Mouse (Mus musculus) heart, postnatal 36 days (tissue): ENCODE data around the gene Hbb-bh2. TPM values are rescaled to one million over a fixed set of nuclear protein-coding genes. Genes with fewer than 3 reads are reported as not detected.
"Not testable (repeated sequence)": the region's sequence is repeated elsewhere in the genome, so short reads cannot be mapped to it uniquely, and the experiment has no call there.

ENCODE experiments used
- DNase-seq, 2 experiments: peaks; one replicate each; pipeline ENCODE4 v3.0.0; 2021 to 2022
- intact Hi-C: fragments of 180-260 bp; cut with DNase I; formaldehyde crosslinking; loops from one replicate; pipeline ENCODE4 v1.15.1; 2025
- total RNA-seq, 2 experiments: library from RNA; stranded (reverse); gene quantifications; 2 replicates each; pipeline ENCODE4 v1.2.3; 2021

The Hbb-bh2 gene
- total RNA-seq, 2 experiments from 2014 or later: not detected

DNA sequence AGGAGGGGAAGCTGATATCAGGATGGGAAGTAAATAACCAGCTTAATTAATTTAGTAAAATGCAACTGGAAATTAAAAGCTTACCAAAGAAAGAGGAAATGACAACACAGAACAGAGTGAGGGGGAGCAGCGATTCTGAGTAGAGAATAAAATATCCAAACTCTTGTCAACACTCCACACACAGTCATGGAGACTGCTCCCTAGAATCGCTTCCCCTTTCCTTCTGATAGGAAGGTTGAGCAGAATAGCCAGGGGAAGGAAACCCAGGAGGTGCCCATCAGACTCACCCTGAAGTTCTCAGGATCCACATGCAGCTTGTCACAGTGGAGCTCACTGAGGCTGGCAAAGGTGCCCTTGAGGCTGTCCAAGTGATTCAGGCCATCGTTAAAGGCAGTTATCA, 27.2 kb downstream of the Hbb-bh2 start:
- DNase-seq, intact Hi-C loops: not testable (repeated sequence)

- intact Hi-C loops: no loop called here
- DNase-seq: no peak
These were observed 28.1 kb downstream of the Hbb-bh2 start for GRCm38 (mm10) chr7:103812174-103812573.

DNA sequence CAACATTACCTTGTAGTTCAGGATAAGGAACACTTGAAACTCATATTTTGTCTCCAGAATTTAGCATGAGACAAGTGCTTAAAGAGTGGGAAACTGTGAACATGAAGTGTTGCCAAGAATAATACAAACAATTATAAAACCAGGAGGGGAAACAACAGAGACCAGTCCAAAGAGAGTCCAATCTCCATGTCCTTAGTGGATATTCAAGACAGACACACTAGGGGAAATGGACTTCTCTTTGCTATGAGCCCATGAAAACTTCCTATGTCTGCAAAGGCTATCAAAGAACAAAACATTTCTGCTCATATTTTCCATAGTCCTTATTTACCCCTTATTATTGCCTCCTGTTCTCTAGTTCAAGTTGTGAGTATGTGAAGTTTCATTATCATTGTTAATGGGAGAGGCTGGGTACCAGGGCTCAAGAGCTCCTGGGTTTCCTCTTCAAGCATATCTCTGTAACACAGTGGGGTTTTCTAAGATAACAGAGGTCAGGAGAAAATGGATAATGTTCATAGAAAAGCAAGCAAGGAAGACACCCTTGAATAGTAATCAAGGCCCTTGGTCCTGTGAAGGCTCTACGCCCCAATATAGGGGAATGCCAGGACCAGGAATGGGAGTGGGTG, 29.0 kb downstream of the Hbb-bh2 start:
- intact Hi-C loops: no loop called here
- no peak for DNase-seq

DNA sequence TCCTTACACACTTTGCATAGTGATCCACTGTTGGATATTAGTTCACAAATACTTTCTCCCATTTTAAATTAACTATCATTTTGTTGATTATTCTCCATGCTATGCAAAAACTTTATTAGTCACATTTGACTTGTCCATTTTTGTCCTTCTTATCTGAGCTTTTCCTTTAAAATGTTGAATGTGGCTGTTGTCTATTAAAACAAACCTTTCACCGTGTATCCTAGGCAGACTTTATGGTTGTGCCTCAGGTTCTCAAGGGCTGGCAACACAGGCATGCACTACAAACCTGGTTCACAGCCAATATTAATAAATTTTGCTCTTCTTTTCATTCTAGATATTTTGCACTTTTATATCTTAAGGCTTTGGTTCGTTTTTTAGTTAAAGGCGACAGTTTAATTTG, 29.6 kb downstream of the Hbb-bh2 start:
- no peak for DNase-seq
- intact Hi-C loops: no loop called here

- DNase-seq: no peak
- intact Hi-C loops: no loop called here
These were observed 30.0 kb downstream of the Hbb-bh2 start for GRCm38 (mm10) chr7:103810296-103810695.

DNA sequence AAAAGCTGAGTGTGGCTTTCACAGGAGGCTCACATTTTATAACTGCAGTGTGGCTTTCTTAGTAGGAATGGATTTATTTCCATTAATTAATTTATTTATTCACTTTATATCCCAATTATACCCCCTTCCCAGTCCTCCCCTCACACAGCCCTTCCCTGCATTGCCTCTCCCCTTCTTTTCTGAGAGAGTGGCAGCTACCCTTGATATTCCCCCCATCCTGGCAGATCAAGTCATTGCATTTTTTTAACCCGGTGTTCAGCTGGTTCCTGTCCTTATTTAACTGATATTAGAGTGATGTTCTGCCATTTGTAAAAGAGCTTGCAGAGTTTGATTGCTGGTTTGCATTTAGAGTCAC, 30.5 kb downstream of the Hbb-bh2 start:
- intact Hi-C loops: loop anchor here (5.0 kb wide), 1 partner anchor 1297 kb away; no protein-coding TSS in a partner anchor
- no peak for DNase-seq

DNA sequence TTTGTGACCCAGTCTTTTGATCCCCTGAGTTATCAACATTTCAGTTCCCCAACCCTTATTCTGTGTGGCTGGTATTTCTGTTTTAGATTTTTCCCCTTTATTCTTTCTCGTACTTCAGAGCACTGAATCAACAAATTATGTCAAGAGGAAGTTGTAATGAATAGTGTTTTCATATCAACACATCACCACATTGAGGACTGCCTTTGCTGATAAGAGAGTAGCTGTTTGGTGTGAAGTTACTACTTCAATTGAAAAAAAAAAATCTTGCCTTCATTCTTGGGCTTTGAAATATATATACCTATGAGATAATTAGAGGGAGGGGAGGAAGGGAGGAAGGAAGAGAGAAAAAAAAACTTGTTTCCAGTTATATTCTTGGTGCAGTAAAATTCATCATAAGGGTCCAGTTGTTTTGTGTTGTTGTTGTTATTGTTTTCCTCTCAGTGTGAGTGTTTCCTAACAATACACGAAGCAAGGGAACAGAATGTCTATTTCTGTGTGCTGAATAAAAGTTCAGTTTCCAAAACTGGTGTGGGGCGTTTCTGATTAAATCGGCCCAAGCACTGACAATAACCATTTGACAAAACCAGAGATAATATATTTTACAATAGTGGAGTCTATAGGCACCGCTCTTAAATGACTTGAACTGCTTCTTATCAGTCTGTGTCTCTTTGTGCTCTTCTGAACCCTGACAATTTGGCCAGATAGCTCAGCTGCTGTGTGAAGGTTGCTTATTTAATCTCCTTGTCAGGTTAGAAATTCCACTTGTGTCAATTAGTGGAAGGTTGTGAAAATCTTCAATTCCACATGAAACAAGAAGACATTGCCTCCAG, 31.1 kb downstream of the Hbb-bh2 start:
- DNase-seq: no peak
- intact Hi-C loops: loop anchor here (5.0 kb wide), 1 partner anchor 1297 kb away; no protein-coding TSS in a partner anchor

- intact Hi-C loops: loop anchor here (5.0 kb wide), 1 partner anchor 1296 kb away; no protein-coding TSS in a partner anchor
- DNase-seq: not testable (repeated sequence)
These were observed 32.2 kb downstream of the Hbb-bh2 start for GRCm38 (mm10) chr7:103808120-103808519.

DNA sequence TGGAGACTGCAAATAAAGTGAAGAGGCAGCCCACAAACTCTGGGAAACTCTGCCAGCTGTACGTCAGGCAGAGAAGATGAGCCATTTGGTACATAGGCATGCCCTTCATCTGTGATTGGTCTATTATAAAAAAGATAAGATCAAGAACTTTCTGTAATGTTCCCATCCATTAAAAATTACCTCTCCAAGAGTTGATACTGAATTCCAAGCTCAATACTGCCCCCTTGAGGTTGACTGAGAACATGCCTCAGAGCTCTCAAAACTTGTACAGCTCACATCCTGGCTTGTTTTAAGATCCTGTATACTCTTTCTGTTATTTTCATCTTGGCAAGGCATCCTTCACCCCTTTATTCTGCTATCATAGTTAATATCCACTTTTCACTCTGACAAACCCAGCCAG, 33.5 kb downstream of the Hbb-bh2 start:
- DNase-seq: peak in 1 of 2 experiments; percentile 3

GRCm38 (mm10) chr7:103792669-103793388, 47.5 kb downstream of the Hbb-bh2 start:
- DNase-seq: no peak
- intact Hi-C loops: loop anchor here (5.0 kb wide), 2 partner anchors 79 to 149 kb away; partner anchors contain the start of gene Olfr633

More for the DNA sequence above, 33.5 kb downstream of the Hbb-bh2 start:
- intact Hi-C loops: loop anchor here (5.0 kb wide), 1 partner anchor 1295 kb away; no protein-coding TSS in a partner anchor

- intact Hi-C loops: loop anchor here (5.0 kb wide), 2 partner anchors 81 to 151 kb away; partner anchors contain the start of gene Olfr633
- no peak for DNase-seq
These were observed 48.6 kb downstream of the Hbb-bh2 start, which contains the start of gene Olfr67 for GRCm38 (mm10) chr7:103791721-103792120. Gene Olfr67 (minus strand): TSS chr7:103791821.

Other genes with a start within 250 kb of the Hbb-bh2 start
- not detected for gene Olfr619, start 239.9 kb downstream of the Hbb-bh2 start, total RNA-seq
- gene Olfr620, start 228.0 kb downstream of the Hbb-bh2 start, total RNA-seq: not detected
- gene Olfr622, start 197.8 kb downstream of the Hbb-bh2 start, total RNA-seq: not detected
- not detected for gene Olfr623, start 176.8 kb downstream of the Hbb-bh2 start, total RNA-seq
- not detected for gene Olfr624, start 169.3 kb downstream of the Hbb-bh2 start, total RNA-seq
- gene Olfr625-ps1, start 157.8 kb downstream of the Hbb-bh2 start, total RNA-seq: not detected
- gene Olfr243, start 125.8 kb downstream of the Hbb-bh2 start, total RNA-seq: not detected
- not detected for gene Olfr628, start 110.1 kb downstream of the Hbb-bh2 start, total RNA-seq
- not detected for gene Olfr629, start 95.6 kb downstream of the Hbb-bh2 start, total RNA-seq
- not detected for gene Olfr630, start 83.2 kb downstream of the Hbb-bh2 start, total RNA-seq
- gene Olfr69, start 68.9 kb downstream of the Hbb-bh2 start, total RNA-seq: not detected
- gene Olfr68, start 60.8 kb downstream of the Hbb-bh2 start, total RNA-seq: not detected
- gene Olfr67, start 48.7 kb downstream of the Hbb-bh2 start, total RNA-seq: not detected
- 1,000 to 10,000 TPM; 1,102 to 1,464 TPM for gene Hbb-bt, start 26.5 kb downstream of the Hbb-bh2 start, total RNA-seq
- over 10,000 TPM in 1 of 2 experiments, 1,000 to 10,000 TPM in 1; 9,168 to 11,645 TPM for gene Hbb-bs, start 12.4 kb downstream of the Hbb-bh2 start, total RNA-seq
- gene Hbb-bh1, start 2.6 kb upstream of the Hbb-bh2 start, total RNA-seq: not detected
- not detected for gene Hbb-y, start 12.7 kb upstream of the Hbb-bh2 start, total RNA-seq
- not detected for gene Olfr66, start 45.7 kb upstream of the Hbb-bh2 start, total RNA-seq
- not detected for gene Olfr64, start 54.0 kb upstream of the Hbb-bh2 start, total RNA-seq
- gene Olfr65, start 63.0 kb upstream of the Hbb-bh2 start, total RNA-seq: not detected
- gene Olfr631, start 88.3 kb upstream of the Hbb-bh2 start, total RNA-seq: not detected
- gene Olfr632, start 93.8 kb upstream of the Hbb-bh2 start, total RNA-seq: not detected
- gene Olfr633, start 103.9 kb upstream of the Hbb-bh2 start, total RNA-seq: not detected
- not detected for gene Olfr635, start 130.6 kb upstream of the Hbb-bh2 start, total RNA-seq
- not detected for gene Olfr638, start 158.2 kb upstream of the Hbb-bh2 start, total RNA-seq
- gene Olfr639, start 176.8 kb upstream of the Hbb-bh2 start, total RNA-seq: not detected
- not detected for gene Olfr640, start 185.1 kb upstream of the Hbb-bh2 start, total RNA-seq
- gene Olfr641, start 194.9 kb upstream of the Hbb-bh2 start, total RNA-seq: not detected
- not detected for gene Olfr642, start 212.1 kb upstream of the Hbb-bh2 start, total RNA-seq
- not detected for gene 4930516K23Rik, start 220.9 kb upstream of the Hbb-bh2 start, total RNA-seq
- gene Olfr644, start 231.3 kb upstream of the Hbb-bh2 start, total RNA-seq: not detected
- not detected for gene Olfr645, start 244.9 kb upstream of the Hbb-bh2 start, total RNA-seq